In genomic region chr11:87056286-87056685, GRCm38 (mm10) we compare ENCODE assay signal across 24 mouse cellular contexts. TPM values are rescaled to one million over a fixed set of nuclear protein-coding genes. Genes with fewer than 3 reads are reported as not detected.
DNase-seq lines count a peak whose midpoint lies in the region; ATAC-seq and TF ChIP-seq lines count a peak whose summit lies in the region.
"Had no signal": no experiment of that assay in that cellular context is flagged by ENCODE, and none has a peak within 500 bp of the region (broad histone marks: within the 10 kb centered on the region; RNA-seq: fewer than 3 reads in every experiment).

No protein-coding gene starts in this region.

- TF ChIP-seq CTCF in liver, postnatal 0 days (IDR thresholded peaks at IDR 0.05; ENCODE audit: low read depth) = no peak
- no peak for TF ChIP-seq CTCF in liver, embryonic 14.5 days (IDR thresholded peaks at IDR 0.05; ENCODE audit: low read depth)
- no peak for TF ChIP-seq CTCF in lung, postnatal 0 days (IDR thresholded peaks at IDR 0.05)

- no peak for TF ChIP-seq EP300 in liver, postnatal 0 days (IDR thresholded peaks at IDR 0.05; ENCODE audit: low read depth)
- TF ChIP-seq EP300 in liver, embryonic 14.5 days (IDR thresholded peaks at IDR 0.05; ENCODE audit: low read depth) = peak; percentile 59
- no peak for TF ChIP-seq EP300 in lung, postnatal 0 days (IDR thresholded peaks at IDR 0.05)

- ATAC-seq in liver, postnatal 0 days = no peak
- ATAC-seq in liver, embryonic 11.5 days (replicated peaks; ENCODE audit: low FRiP score) = peak; percentile 90
- peak; percentile 95 for ATAC-seq in liver, embryonic 14.5 days (ENCODE audit: insufficient read depth)
- ATAC-seq in megakaryocyte-erythroid progenitor cell, adult 5-6 weeks (replicated peaks; ENCODE audit: low FRiP score, low TSS enrichment, poor library complexity, severe bottlenecking) = peak; percentile 63
- ATAC-seq in lung, postnatal 0 days = no peak
- ATAC-seq: activated CD4-positive, CD25-positive, alpha-beta regulatory T cell, adult 4 months; forebrain, embryonic 14.5 days; forebrain, postnatal 0 days; hindbrain, embryonic 16.5 days had no signal

- no peaks in the 10 kb centered on the region for H3K4me1 ChIP-seq in liver, postnatal 0 days (ENCODE audit: insufficient read depth)
- peaks cover 6% of the 10 kb centered on the region for H3K4me1 ChIP-seq in liver, embryonic 11.5 days (replicated peaks; ENCODE audit: control insufficient read depth, insufficient read depth, low read length)
- peaks cover 9 to 12% of the 10 kb centered on the region in 2 experiments for H3K4me1 ChIP-seq in liver, embryonic 14.5 days (replicated peaks; ENCODE audit: control insufficient read depth in 2 of 2, insufficient read depth in 2 of 2, low read length in 1 of 2)
- no peaks in the 10 kb centered on the region for H3K4me1 ChIP-seq in lung, postnatal 0 days (ENCODE audit: insufficient read depth, low read depth, low read length)
- no peaks in the 10 kb centered on the region for H3K4me1 ChIP-seq in embryonic facial prominence, embryonic 10.5 days
- H3K4me1 ChIP-seq: embryonic facial prominence, embryonic 12.5 days; embryonic facial prominence, embryonic 15.5 days; hindbrain, embryonic 13.5 days had no signal

- H3K4me3 ChIP-seq in liver, postnatal 0 days (ENCODE audit: low read depth, low read length) = no peak overlapping the region
- no peak overlapping the region for H3K4me3 ChIP-seq in liver, embryonic 11.5 days (ENCODE audit: low read depth, low read length)
- no peak overlapping the region for H3K4me3 ChIP-seq in liver, embryonic 14.5 days (ENCODE audit: insufficient read depth in 1 of 2, low read depth in 2 of 2, low read length in 2 of 2)
- no peak overlapping the region for H3K4me3 ChIP-seq in lung, postnatal 0 days (ENCODE audit: low read depth, low read length)
- H3K4me3 ChIP-seq in embryonic facial prominence, embryonic 10.5 days = no peak overlapping the region
- H3K4me3 ChIP-seq: embryonic facial prominence, embryonic 12.5 days; embryonic facial prominence, embryonic 15.5 days; gastrocnemius, adult 2 months; hindbrain, embryonic 13.5 days had no signal

- 68% methylated on average over 6 of the region's 6 CpGs for WGBS in liver, postnatal 0 days (ENCODE audit: insufficient replicate concordance)
- 55% methylated on average over 6 of the region's 6 CpGs for WGBS in liver, embryonic 11.5 days
- WGBS in liver, embryonic 14.5 days (ENCODE audit: insufficient replicate concordance) = 31% methylated on average over 6 of the region's 6 CpGs
- 76% methylated on average over 6 of the region's 6 CpGs for WGBS in lung, postnatal 0 days
- WGBS in embryonic facial prominence, embryonic 10.5 days = 90% methylated on average over 6 of the region's 6 CpGs

- no peaks in the 10 kb centered on the region for H3K9me3 ChIP-seq in liver, postnatal 0 days (ENCODE audit: low read length)
- no peaks in the 10 kb centered on the region for H3K9me3 ChIP-seq in liver, embryonic 11.5 days (ENCODE audit: control insufficient read depth, low read length)
- H3K9me3 ChIP-seq in liver, embryonic 14.5 days (ENCODE audit: control insufficient read depth, low read length) = no peaks in the 10 kb centered on the region
- no peaks in the 10 kb centered on the region for H3K9me3 ChIP-seq in lung, postnatal 0 days (ENCODE audit: low read length)
- no peaks in the 10 kb centered on the region for H3K9me3 ChIP-seq in embryonic facial prominence, embryonic 10.5 days
- H3K9me3 ChIP-seq: embryonic facial prominence, embryonic 12.5 days; embryonic facial prominence, embryonic 15.5 days; hindbrain, embryonic 13.5 days had no signal

- DNase-seq in liver = peak; percentile 52
- no peak for DNase-seq in liver, postnatal 0 days
- DNase-seq in liver, embryonic 11.5 days (ENCODE audit: low spot score) = no peak
- peak in 2 of 3 experiments; percentile 29 to 67 for DNase-seq in liver, embryonic 14.5 days (ENCODE audit: low read depth in 3 of 3, low spot score in 3 of 3)
- no peak for DNase-seq in lung, postnatal 0 days (ENCODE audit: low spot score)
- no peak for DNase-seq in embryonic facial prominence, embryonic 10.5 days (ENCODE audit: low spot score)
- DNase-seq in cerebellum, adult 9-11 months = no peak
- DNase-seq: adrenal gland, adult 8-10 months; adrenal gland, postnatal 25 days; cerebellum, adult 11-12 months; cerebellum, adult 8-10 months; cerebellum, postnatal 14 days; forebrain, postnatal 0 days; gastrocnemius, adult 2 months; gastrocnemius, postnatal 14 days; heart, adult 11 months had no signal

- H3K4me2 ChIP-seq in liver, postnatal 0 days (ENCODE audit: low read depth, low read length) = no peak overlapping the region
- H3K4me2 ChIP-seq in liver, embryonic 11.5 days = peak overlapping the region; percentile 28
- peak overlapping the region; percentile 40 for H3K4me2 ChIP-seq in liver, embryonic 14.5 days (ENCODE audit: low read depth)
- H3K4me2 ChIP-seq in lung, postnatal 0 days (replicated peaks; ENCODE audit: low read depth, low read length) = no peak overlapping the region
- H3K4me2 ChIP-seq: embryonic facial prominence, embryonic 12.5 days; embryonic facial prominence, embryonic 15.5 days; heart, embryonic 11.5 days; hindbrain, embryonic 13.5 days had no signal

- H3K27ac ChIP-seq in liver, postnatal 0 days (ENCODE audit: low read depth) = no peak overlapping the region
- H3K27ac ChIP-seq in liver, embryonic 11.5 days (ENCODE audit: low read depth, low read length) = no peak overlapping the region
- H3K27ac ChIP-seq in liver, embryonic 14.5 days = 0 out of 2 replicates have a peak overlapping the region, but pooled peaks have one; percentile 17
- H3K27ac ChIP-seq in lung, postnatal 0 days (ENCODE audit: low read length) = no peak overlapping the region
- H3K27ac ChIP-seq in embryonic facial prominence, embryonic 10.5 days (replicated peaks) = no peak overlapping the region
- H3K27ac ChIP-seq: embryonic facial prominence, embryonic 12.5 days; embryonic facial prominence, embryonic 15.5 days; gastrocnemius, adult 2 months; hindbrain, embryonic 13.5 days had no signal

- H3K27me3 ChIP-seq in liver, postnatal 0 days (ENCODE audit: insufficient read depth, low read length) = no peaks in the 10 kb centered on the region
- no peaks in the 10 kb centered on the region for H3K27me3 ChIP-seq in liver, embryonic 11.5 days (replicated peaks; ENCODE audit: control insufficient read depth, insufficient read depth, low read length)
- no peaks in the 10 kb centered on the region for H3K27me3 ChIP-seq in liver, embryonic 14.5 days (ENCODE audit: control insufficient read depth, insufficient read depth, low read length)
- no peaks in the 10 kb centered on the region for H3K27me3 ChIP-seq in lung, postnatal 0 days (replicated peaks; ENCODE audit: insufficient read depth, low read length)
- H3K27me3 ChIP-seq in embryonic facial prominence, embryonic 10.5 days (replicated peaks; ENCODE audit: low read depth, poor library complexity, severe bottlenecking) = no peaks in the 10 kb centered on the region
- H3K27me3 ChIP-seq: embryonic facial prominence, embryonic 12.5 days; embryonic facial prominence, embryonic 15.5 days; hindbrain, embryonic 13.5 days had no signal

- no peaks in the 10 kb centered on the region for H3K36me3 ChIP-seq in liver, postnatal 0 days (replicated peaks; ENCODE audit: insufficient read depth, low read length)
- H3K36me3 ChIP-seq in liver, embryonic 11.5 days (ENCODE audit: control insufficient read depth, insufficient read depth, low read length) = no peaks in the 10 kb centered on the region
- no peaks in the 10 kb centered on the region for H3K36me3 ChIP-seq in liver, embryonic 14.5 days (replicated peaks; ENCODE audit: control insufficient read depth, insufficient read depth, low read depth)
- H3K36me3 ChIP-seq in lung, postnatal 0 days (ENCODE audit: insufficient read depth, low read length) = no peaks in the 10 kb centered on the region
- H3K36me3 ChIP-seq in embryonic facial prominence, embryonic 10.5 days (replicated peaks) = peaks cover 54% of the 10 kb centered on the region
- H3K36me3 ChIP-seq: embryonic facial prominence, embryonic 15.5 days had no signal

- no peak overlapping the region for H3K9ac ChIP-seq in liver, postnatal 0 days (replicated peaks)
- H3K9ac ChIP-seq in liver, embryonic 11.5 days (ENCODE audit: low read depth, low read length) = no peak overlapping the region
- H3K9ac ChIP-seq in liver, embryonic 14.5 days (replicated peaks) = 0 out of 2 replicates have a peak overlapping the region, but pooled peaks have one; percentile 7
- no peak overlapping the region for H3K9ac ChIP-seq in lung, postnatal 0 days (replicated peaks; ENCODE audit: low read depth)
- H3K9ac ChIP-seq: embryonic facial prominence, embryonic 12.5 days; embryonic facial prominence, embryonic 15.5 days; forebrain, postnatal 0 days; hindbrain, embryonic 13.5 days had no signal

RNA-seq across cellular contexts. Expression of gene Gdpd1, which starts 17.6 kb away (rescaled TPM):
- 2.7 TPM in 2 replicates for polyA plus RNA-seq in liver, postnatal 0 days (2015; fragmentation: Nextera tagmentation; extraction: Ambion mirVana)
- 12.0 and 12.5 TPM in 2 replicates for polyA plus RNA-seq in liver, embryonic 11.5 days (2014; fragmentation: Nextera tagmentation; extraction: Ambion mirVana)
- 1.3 and 1.5 TPM in 2 replicates for polyA plus RNA-seq in liver, embryonic 14.5 days (2012; rRNA removed)
- polyA plus RNA-seq in liver, embryonic 14.5 days (2014; fragmentation: Nextera tagmentation; extraction: Ambion mirVana) = 5.0 and 6.0 TPM in 2 replicates
- 4.6 and 4.9 TPM in 2 replicates for total RNA-seq in megakaryocyte-erythroid progenitor cell, adult 5-6 weeks (2014; fragmentation: Nextera tagmentation)
- total RNA-seq in megakaryocyte-erythroid progenitor cell, adult 5-6 weeks (2017) = 6.4 and 7.4 TPM in 2 replicates
- 47.7 and 66.5 TPM in 2 replicates for polyA plus RNA-seq in lung, postnatal 0 days (2015; fragmentation: Nextera tagmentation; extraction: Ambion mirVana)
- 33.7 and 37.3 TPM in 2 replicates for polyA plus RNA-seq in embryonic facial prominence, embryonic 10.5 days (2016; fragmentation: Nextera tagmentation; extraction: Ambion mirVana)

RNA-seq across cellular contexts. Expression of gene Smg8, which starts 30.3 kb away (rescaled TPM):
- 4.5 and 4.9 TPM in 2 replicates for polyA plus RNA-seq in liver, postnatal 0 days (2015; fragmentation: Nextera tagmentation; extraction: Ambion mirVana)
- polyA plus RNA-seq in liver, embryonic 11.5 days (2014; fragmentation: Nextera tagmentation; extraction: Ambion mirVana) = 20.8 and 24.5 TPM in 2 replicates
- polyA plus RNA-seq in liver, embryonic 14.5 days (2012; rRNA removed) = 5.7 and 6.2 TPM in 2 replicates
- 7.3 and 8.7 TPM in 2 replicates for polyA plus RNA-seq in liver, embryonic 14.5 days (2014; fragmentation: Nextera tagmentation; extraction: Ambion mirVana)
- total RNA-seq in megakaryocyte-erythroid progenitor cell, adult 5-6 weeks (2014; fragmentation: Nextera tagmentation) = 14.3 and 14.6 TPM in 2 replicates
- total RNA-seq in megakaryocyte-erythroid progenitor cell, adult 5-6 weeks (2017) = 22.8 and 32.5 TPM in 2 replicates
- polyA plus RNA-seq in lung, postnatal 0 days (2015; fragmentation: Nextera tagmentation; extraction: Ambion mirVana) = 10.8 and 10.9 TPM in 2 replicates
- polyA plus RNA-seq in embryonic facial prominence, embryonic 10.5 days (2016; fragmentation: Nextera tagmentation; extraction: Ambion mirVana) = 28.3 and 33.0 TPM in 2 replicates

RNA-seq across cellular contexts. Expression of gene Prr11, which starts 52.2 kb away (rescaled TPM):
- polyA plus RNA-seq in liver, postnatal 0 days (2015; fragmentation: Nextera tagmentation; extraction: Ambion mirVana) = 1.7 and 1.9 TPM in 2 replicates
- polyA plus RNA-seq in liver, embryonic 11.5 days (2014; fragmentation: Nextera tagmentation; extraction: Ambion mirVana) = 13.4 and 14.5 TPM in 2 replicates
- 6.8 and 9.7 TPM in 2 replicates for polyA plus RNA-seq in liver, embryonic 14.5 days (2012; rRNA removed)
- 7.4 and 8.4 TPM in 2 replicates for polyA plus RNA-seq in liver, embryonic 14.5 days (2014; fragmentation: Nextera tagmentation; extraction: Ambion mirVana)
- 16.6 and 16.8 TPM in 2 replicates for total RNA-seq in megakaryocyte-erythroid progenitor cell, adult 5-6 weeks (2014; fragmentation: Nextera tagmentation)
- 8.1 and 11.4 TPM in 2 replicates for total RNA-seq in megakaryocyte-erythroid progenitor cell, adult 5-6 weeks (2017)
- 0.36 and 0.55 TPM in 2 replicates for polyA plus RNA-seq in lung, postnatal 0 days (2015; fragmentation: Nextera tagmentation; extraction: Ambion mirVana)
- polyA plus RNA-seq in embryonic facial prominence, embryonic 10.5 days (2016; fragmentation: Nextera tagmentation; extraction: Ambion mirVana) = 17.5 and 17.9 TPM in 2 replicates

RNA-seq across cellular contexts. Expression of gene Ska2, which starts 52.7 kb away (rescaled TPM):
- 11.1 and 12.7 TPM in 2 replicates for polyA plus RNA-seq in liver, postnatal 0 days (2015; fragmentation: Nextera tagmentation; extraction: Ambion mirVana)
- 55.3 and 55.9 TPM in 2 replicates for polyA plus RNA-seq in liver, embryonic 11.5 days (2014; fragmentation: Nextera tagmentation; extraction: Ambion mirVana)
- polyA plus RNA-seq in liver, embryonic 14.5 days (2012; rRNA removed) = 12.9 and 18.5 TPM in 2 replicates
- polyA plus RNA-seq in liver, embryonic 14.5 days (2014; fragmentation: Nextera tagmentation; extraction: Ambion mirVana) = 23.8 and 24.2 TPM in 2 replicates
- total RNA-seq in megakaryocyte-erythroid progenitor cell, adult 5-6 weeks (2014; fragmentation: Nextera tagmentation) = 29.4 and 31.8 TPM in 2 replicates
- total RNA-seq in megakaryocyte-erythroid progenitor cell, adult 5-6 weeks (2017) = 16.7 and 31.6 TPM in 2 replicates
- 12.7 and 13.4 TPM in 2 replicates for polyA plus RNA-seq in lung, postnatal 0 days (2015; fragmentation: Nextera tagmentation; extraction: Ambion mirVana)
- polyA plus RNA-seq in embryonic facial prominence, embryonic 10.5 days (2016; fragmentation: Nextera tagmentation; extraction: Ambion mirVana) = 105 and 111 TPM in 2 replicates

Comparison
In these comparisons a context has a peak if more than half of its experiments do, and no peak if none do; other contexts are left out.
1. DNase-seq: peak in liver (single experiment) and liver, embryonic 14.5 days (2 of 3); none in liver, postnatal 0 days (single experiment), liver, embryonic 11.5 days (single experiment), lung, postnatal 0 days (single experiment), embryonic facial prominence, embryonic 10.5 days (single experiment) and cerebellum, adult 9-11 months (single experiment).
2. ATAC-seq: peak in liver, embryonic 11.5 days (single experiment), liver, embryonic 14.5 days (single experiment) and megakaryocyte-erythroid progenitor cell, adult 5-6 weeks (single experiment); none in liver, postnatal 0 days (single experiment) and lung, postnatal 0 days (single experiment).
3. H3K4me2 ChIP-seq: peak in liver, embryonic 11.5 days (single experiment) and liver, embryonic 14.5 days (single experiment); none in liver, postnatal 0 days (single experiment) and lung, postnatal 0 days (single experiment).